Mouse (Mus musculus) layer of hippocampus, adult 18-20 months (tissue): ENCODE results near the gene D630045J12Rik. TPM values are rescaled to one million over a fixed set of nuclear protein-coding genes. Genes with fewer than 3 reads are reported as not detected.
A peak's percentile ranks its signal among the peaks of the same experiment; 100 is the strongest.

Source experiments
- DNase-seq, 2 experiments: peaks; one replicate each; pipeline ENCODE4 v3.0.0; 2022; ENCODE audit warnings: low spot score in 2 of 2
- total RNA-seq, 2 experiments: library from RNA; stranded (reverse); gene quantifications; 2 replicates each; pipeline ENCODE4 v1.2.3; 2021

D630045J12Rik gene
- total RNA-seq, 2 experiments from 2014 or later: 35.1 to 36.3 TPM

DNA sequence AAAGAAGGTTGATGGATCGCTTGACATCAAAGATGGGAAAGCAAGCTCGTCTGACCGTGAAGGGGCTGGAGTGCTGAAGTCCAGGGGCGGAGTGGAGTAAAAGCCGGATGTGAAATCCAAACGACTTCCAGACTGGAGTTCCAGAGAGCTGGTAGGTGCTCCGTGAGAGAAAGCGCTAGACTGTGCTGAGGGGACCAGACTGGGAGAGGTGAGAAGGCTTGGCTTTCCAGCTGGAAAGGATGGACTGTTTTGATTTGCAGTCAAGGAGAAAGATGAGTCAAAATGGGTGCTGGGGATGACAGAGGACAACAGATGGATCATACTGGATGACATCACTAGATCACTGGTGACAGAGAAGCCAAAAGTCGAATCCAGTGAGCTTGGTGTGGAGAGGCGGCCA, 58.5 kb downstream of the D630045J12Rik start:
- no peak for DNase-seq

GRCm38 (mm10) chr6:38194046-38194445, 59.8 kb downstream of the D630045J12Rik start:
- no peak for DNase-seq

DNA sequence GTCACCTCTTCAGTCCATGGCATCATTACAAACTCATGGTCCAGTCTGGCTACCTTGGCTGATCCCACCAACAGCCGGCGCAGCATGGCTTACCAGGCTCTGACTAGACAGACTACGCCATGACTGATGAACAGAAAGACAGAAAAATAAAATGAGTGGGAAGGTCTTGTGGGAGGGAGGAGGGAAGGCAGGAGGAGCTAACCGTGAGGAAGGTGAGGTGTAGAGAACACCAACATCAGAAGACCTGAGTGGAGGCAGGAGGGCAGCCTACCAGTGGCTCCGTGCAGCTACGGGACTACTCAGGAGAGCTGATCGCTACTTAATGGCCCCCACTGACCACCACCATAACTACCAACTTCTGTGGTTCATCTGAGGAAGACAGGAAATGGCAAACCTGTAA, 60.9 kb downstream of the D630045J12Rik start:
- DNase-seq: no peak

- no peak for DNase-seq
Observed at GRCm38 (mm10) chr6:38186312-38186950, 67.4 kb downstream of the D630045J12Rik start.

- DNase-seq: no peak
Observed at GRCm38 (mm10) chr6:38184791-38185190, 69.0 kb downstream of the D630045J12Rik start.

DNA sequence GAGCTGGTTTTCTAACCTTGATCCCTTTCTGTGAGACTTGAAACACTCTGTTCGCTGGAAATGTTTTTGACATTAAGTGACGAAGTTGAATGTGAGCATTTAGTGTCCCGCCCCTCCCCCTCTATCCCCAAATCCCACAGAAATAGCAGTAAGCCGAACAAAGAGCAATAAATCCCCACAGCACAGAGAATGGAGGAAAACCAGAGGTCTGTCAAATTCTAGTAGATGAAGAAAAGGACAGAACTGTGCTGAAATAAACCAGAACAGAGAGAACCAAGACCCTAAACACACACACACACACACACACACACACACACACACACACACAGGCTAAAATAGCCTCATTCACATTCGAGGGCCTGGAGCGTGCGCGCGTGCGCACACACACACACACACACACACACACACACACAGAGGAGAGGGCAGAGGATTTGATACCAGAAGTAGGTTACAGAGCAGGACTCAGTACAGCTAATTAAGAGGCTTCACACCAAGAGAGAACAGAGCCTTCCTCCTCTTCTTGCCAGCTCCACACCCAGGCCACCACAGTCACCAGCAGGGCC, 72.0 kb downstream of the D630045J12Rik start:
- no peak for DNase-seq

GRCm38 (mm10) chr6:38180669-38181068, 73.1 kb downstream of the D630045J12Rik start:
- DNase-seq: no peak

GRCm38 (mm10) chr6:38165385-38165784, 88.4 kb downstream of the D630045J12Rik start:
- no peak for DNase-seq

GRCm38 (mm10) chr6:38164705-38165104, 89.1 kb downstream of the D630045J12Rik start:
- DNase-seq: peak in 1 of 2 experiments; percentile 55

- DNase-seq: no peak
Observed at GRCm38 (mm10) chr6:38162825-38163504, 90.8 kb downstream of the D630045J12Rik start.

GRCm38 (mm10) chr6:38160556-38160955, 93.3 kb downstream of the D630045J12Rik start:
- DNase-seq: no peak

DNA sequence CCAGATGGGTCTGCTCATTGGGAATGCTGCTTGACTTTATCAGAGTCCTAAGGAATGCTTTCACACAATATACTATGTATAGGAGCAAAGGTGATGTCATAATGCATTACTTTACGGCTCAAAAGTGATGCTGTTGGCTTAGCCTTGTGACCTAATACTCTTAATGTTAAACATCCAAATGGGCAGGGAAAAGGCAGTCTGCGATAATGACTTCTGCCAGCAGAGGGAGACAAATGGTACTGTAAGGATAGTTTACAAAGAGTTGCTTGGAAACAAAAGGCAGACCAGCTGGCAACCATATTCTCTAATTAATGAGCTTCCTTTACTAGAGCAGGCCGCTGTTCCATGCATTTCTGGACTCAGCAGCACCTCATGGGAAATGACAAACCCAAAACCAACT, 93.7 kb downstream of the D630045J12Rik start:
- DNase-seq: peak; percentile 60 to 96

DNA sequence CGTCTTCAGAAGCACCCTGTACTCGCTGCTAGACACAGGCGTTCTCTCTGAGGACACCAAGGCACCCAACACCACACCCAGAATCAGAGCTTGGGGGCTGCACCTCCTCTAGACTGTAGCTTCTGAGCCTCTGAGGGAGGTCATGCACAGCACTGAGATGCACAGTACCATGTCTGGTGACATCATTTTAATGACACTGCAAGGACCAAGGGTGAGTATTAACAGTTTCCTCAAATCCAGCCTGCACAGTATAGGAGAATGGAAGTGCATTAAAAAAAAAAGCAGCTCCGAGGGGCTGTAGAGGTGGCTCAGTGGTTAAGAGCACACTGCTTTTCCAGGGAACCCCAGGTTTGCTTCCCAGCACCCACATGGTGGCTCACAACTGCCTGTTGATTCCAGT, 94.2 kb downstream of the D630045J12Rik start:
- no peak for DNase-seq

DNA sequence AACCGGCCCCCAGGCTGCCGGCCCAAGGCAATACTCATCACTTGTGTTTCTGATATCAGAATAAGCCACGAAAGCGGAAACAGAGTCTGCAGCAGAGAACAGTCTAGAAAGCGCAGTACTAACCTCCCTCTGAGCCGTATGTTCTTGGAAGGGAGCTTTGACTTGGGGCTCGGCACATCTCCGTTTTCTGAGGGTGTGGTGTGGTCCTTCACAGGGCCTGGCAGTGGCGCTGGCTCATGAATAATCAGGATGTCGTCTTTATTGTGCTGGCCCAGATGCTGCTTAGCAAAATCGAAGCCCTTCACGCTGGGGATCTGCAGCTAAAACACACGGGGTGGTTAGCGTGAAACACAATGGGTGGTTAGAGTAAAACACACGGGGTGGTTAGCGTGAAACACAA, 95.9 kb downstream of the D630045J12Rik start:
- DNase-seq: no peak

- DNase-seq: no peak
Observed at GRCm38 (mm10) chr6:38156204-38156603, 97.6 kb downstream of the D630045J12Rik start.

- DNase-seq: no peak
Observed at GRCm38 (mm10) chr6:38152305-38152704, 101.5 kb downstream of the D630045J12Rik start.

GRCm38 (mm10) chr6:38149483-38149882, 104.3 kb downstream of the D630045J12Rik start:
- no peak for DNase-seq

GRCm38 (mm10) chr6:38148626-38149025, 105.2 kb downstream of the D630045J12Rik start:
- DNase-seq: no peak

GRCm38 (mm10) chr6:38147301-38147700, 106.5 kb downstream of the D630045J12Rik start:
- no peak for DNase-seq

GRCm38 (mm10) chr6:38145463-38146065, 108.2 kb downstream of the D630045J12Rik start:
- peak in 1 of 2 experiments; percentile 72 for DNase-seq

DNA sequence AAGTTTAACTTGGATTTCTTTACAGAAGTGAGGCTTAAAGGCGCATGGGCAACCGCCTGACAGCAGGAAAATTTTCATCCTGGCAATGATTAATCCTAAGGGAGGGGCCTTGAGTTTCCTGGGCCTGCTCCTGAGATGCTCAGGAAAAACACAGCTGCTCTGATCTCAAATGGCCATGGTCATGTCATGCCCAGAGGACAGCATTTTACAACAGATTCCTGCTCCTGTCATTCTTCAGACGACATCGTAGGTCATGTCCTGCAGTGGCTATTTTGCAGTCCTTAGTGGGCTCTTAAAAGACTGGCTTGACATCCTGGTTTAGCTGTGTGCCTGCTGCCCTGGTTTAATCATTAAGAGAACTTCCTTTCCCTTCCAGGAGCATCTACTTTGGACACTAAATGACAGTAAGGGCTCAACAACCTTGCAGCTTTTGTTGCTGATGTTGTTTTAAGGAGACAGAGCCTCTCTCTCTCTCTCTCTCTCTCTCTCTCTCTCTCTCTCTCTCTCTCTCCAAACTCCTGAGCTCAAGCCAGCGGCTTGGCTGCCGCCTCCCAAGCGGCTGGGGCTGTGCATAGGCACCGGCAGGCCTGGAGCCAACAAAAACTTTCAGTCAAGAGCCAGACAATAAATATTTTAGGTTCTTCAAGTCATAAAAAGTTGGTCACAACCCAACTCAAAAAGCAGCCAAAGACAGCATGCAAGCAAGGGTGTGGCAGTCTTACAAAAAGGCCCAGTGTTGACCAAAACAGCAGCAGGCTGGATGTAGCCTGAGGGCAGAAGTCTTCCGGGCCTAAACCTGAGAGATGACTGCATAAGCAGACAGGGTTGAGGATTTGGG, 109.4 kb downstream of the D630045J12Rik start:
- no peak for DNase-seq
